Mouse (Mus musculus) kidney, adult 2 months (tissue): Measurements from ENCODE around the gene Klhl36.

Experiments
- CTCF ChIP-seq: fragments of 200-500 bp; conservative IDR thresholded peaks from 2 replicates; pipeline ENCODE4 v1.5.1; 2011; ENCODE audit warnings: low read depth, mild to moderate bottlenecking, control low read depth, low read length, moderate library complexity, mixed read lengths; ENCODE audit not compliant: insufficient read depth, insufficient read length
- POLR2A ChIP-seq: fragments of 200-500 bp; IDR thresholded peaks from one replicate; pipeline ENCODE4 v1.6.1; 2011; ENCODE audit warnings: low read depth, low read length, control low read depth

- no peak for TF ChIP-seq CTCF
- TF ChIP-seq POLR2A = no peak
These were observed 51.1 kb downstream of the Klhl36 start for GRCm38 (mm10) chr8:119913181-119913580.
